Mouse (Mus musculus) 3134 (cell line): ENCODE data around the gene Mkrn2.

Experiments
- DNase-seq: peaks from one replicate; pipeline ENCODE4 v3.0.0-alpha.2; 2011; ENCODE audit warnings: low spot score; ENCODE audit not compliant: insufficient read length; ENCODE audit errors: extremely low read depth

Mkrn2 gene

GRCm38 (mm10) chr6:115601715-115602523, at the start of gene Mkrn2:
Gene Mkrn2, plus strand, starts transcription at chr6:115601902.
- peak; percentile 87 for DNase-seq

GRCm38 (mm10) chr6:115555485-115555884, 46.2 kb upstream of the Mkrn2 start:
- no peak for DNase-seq

- DNase-seq, result no peak
These were observed 43.5 kb upstream of the Mkrn2 start for GRCm38 (mm10) chr6:115558176-115558575.

DNA sequence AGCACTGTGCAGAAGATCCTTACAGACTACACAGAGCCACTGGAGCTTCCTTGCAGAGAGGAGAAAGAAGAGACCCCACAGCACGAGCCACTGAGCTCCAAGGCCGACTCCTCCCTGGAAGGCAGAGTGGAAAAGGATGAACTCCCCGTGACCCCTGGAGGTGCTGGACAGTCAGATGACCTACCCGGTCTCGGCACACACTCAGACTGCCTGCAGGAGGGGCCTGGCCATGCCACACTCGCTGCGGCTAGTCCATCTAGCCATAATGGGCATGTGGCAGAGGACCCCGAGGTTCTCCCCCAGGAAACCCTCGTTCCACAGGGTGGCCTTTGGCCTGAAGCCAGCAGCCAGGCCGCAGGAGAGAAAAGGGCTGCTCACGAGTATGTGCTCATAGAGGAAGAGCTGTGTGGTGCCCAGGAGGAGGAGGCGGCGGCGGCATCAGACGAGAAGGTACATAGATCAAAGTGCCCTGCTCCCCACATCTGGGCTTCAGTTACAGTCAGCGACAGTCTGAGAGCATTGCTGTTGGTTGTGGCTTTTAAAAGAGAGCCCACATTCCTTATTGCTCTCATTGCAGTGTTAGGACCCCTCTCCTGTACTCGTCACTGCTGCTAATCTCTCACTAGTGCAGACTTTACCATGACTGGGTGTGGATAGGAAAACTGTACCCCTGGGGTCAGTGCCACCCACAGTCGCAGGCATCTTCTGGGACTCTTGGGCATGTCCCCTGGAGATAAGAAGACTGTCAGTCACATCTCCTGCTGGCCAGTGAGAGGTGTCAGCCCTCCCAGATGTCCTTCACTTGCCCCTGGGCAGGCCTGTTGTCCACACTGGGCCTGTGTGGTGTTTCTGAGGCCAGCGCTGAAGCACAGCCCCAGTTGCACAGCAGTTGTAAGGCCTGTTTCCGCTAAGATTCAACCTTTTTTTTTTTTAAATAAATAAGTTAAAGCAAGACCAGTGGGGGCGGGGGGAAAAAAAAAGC, 41.8 kb upstream of the Mkrn2 start:
- no peak for DNase-seq

DNA sequence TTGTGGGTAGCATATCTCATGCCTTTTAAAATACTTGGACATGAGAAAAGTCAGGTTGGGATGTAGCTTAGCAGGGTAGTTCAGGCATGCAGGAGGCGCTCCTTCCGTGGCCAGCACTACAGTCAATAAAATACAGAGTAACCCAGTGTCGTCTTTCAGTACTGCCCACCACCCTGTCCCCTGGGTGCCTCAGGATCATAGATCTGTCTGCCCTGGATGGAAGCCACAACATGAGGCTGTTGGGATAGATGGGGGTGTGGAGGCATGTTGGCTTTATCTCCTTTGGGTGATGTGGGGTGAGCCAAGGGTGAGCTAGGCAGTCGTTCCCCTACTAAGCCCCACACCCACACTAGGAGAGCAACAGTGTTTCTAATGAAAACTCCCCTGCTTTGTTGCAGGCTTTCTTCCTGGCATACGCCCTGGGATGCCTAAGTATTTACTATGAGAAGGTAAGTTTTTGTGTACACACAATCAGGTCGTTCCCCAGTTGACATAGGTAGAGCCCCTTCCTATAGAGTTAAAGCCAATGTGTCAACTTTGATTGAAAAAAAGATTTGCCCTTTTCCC, 36.1 kb upstream of the Mkrn2 start:
- no peak for DNase-seq

DNA sequence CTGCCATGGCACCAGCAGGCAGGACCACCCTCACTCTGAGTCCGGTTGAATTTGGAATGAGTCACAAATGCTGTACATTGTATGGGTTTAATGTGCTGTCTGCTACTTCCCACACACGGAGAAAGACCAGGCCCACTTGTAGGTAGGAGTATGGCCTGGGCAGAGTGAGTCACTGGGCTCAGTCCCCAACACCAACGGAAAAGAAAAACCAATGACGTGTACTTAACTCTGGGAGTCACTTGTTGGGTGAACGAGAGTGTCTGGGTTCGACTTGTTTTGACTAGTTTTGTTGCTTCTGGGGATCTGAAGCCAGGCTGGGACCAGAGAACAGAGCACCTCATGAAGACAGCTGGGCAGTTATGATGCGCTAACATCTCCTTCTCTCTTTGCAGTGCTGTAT, 27.5 kb upstream of the Mkrn2 start:
- DNase-seq, result no peak

DNA sequence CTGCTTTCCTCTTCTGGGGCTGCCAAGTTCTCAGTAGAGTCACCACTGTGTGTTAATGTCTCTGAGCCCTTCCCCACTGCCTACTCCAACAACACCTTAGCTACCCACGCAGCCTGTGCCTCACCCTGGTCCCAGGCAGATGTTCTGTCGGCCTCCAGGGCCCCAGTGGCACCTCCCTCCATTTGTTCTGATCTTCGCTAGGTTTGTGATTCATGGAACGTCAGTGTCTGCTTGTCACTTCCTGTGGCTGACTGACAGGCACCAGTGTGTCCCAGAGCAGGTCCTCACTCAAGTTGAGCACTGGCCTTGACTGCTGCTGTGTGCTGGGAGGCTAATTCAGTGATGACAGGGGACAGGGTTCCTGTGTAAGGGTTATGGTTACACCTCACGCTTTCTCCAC, 24.3 kb upstream of the Mkrn2 start:
- no peak for DNase-seq

GRCm38 (mm10) chr6:115577941-115578340, 23.8 kb upstream of the Mkrn2 start:
- no peak for DNase-seq

- DNase-seq, result no peak
These were observed 20.9 kb upstream of the Mkrn2 start for GRCm38 (mm10) chr6:115580810-115581209.

GRCm38 (mm10) chr6:115582328-115583115, 19.2 kb upstream of the Mkrn2 start:
- DNase-seq, result no peak

DNA sequence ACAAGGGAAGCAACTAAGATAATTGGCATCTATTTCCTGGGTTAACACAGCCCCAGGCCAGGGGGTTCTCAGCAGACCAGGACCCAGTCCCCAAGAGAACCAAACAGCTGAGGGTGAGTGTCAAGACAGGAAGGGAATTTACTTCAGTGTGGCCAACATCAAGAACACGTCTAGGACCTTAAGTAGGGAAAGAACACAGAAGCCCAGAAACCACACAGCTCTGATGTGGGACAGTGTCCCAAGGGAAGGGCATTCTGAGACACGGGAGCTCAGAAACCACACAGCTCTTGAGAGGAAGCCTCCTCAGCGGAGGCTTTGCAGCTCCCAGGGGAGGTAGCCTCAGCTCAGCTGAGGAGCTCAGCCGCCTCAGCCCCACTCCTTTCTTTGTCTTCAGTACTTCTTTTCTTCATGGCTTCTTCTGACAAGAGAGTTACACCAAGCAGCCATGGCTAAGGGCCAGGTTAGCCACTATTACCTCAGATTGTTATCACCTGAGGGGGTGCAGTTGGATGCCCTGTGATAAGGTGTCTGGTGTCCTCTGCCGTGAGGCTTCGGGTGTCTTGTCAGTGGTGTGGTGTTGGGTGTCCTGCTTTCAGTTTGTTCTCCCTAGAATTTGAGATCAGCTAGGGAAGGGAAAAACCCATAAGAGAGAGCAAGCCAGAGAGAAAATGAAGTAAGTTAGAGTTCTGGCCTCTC, 18.1 kb upstream of the Mkrn2 start:
- DNase-seq, result peak; percentile 64

GRCm38 (mm10) chr6:115584176-115584575, 17.5 kb upstream of the Mkrn2 start:
- DNase-seq, result no peak

GRCm38 (mm10) chr6:115586321-115586720, 15.4 kb upstream of the Mkrn2 start:
- no peak for DNase-seq

DNA sequence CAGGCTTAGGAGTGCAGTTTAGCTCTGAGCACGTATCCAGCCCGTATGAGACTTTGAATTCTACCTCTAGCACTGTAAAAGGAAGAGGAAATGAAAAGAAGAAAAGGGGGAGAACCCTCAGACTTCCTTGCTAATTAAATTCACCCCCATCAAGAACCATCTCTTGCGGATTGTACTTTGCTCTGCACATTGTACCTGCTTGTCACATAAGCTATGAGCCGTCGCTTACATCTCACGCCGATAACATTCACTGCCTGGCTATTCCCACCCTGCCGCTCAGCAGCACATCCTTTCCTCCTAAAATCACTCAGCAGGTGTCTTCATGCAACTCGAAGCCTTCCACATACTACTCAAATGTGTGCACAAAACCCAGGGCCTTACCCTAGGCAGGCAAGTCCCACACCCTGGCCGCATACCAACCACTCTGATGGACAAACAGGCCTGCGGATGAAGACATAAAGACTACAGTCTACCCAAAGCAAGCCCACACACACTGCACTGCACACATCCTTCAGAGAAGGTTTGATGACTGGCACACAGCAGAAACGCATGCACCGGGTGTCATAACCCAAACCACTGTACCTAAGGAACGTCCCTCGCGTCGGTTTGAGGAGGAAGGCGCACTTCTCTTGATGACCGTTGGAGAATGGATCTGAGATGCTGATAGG, 9.9 kb upstream of the Mkrn2 start:
- no peak for DNase-seq

DNA sequence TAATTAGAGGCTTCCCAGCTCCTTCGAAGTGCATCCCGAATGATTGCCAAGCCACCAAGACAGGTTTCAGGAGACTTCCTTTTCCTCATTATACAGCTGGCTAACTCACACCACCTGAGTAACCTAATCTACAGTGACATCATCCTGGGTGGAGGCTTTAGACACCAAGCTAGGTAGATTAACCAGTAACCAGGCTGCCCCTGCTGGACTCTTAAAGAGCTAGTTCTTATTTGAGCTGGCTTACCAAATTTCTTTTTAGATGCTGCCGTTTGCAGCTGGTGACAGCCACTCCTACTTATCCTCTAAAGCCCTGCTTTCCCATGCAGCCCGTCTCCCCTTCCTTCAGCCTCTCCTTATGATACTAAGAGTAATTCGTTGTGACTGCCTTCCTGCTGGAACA, 9.2 kb upstream of the Mkrn2 start, which contains the start of gene Mkrn2os:
Gene Mkrn2os, minus strand, starts transcription at position 119 of the 400 bp plus-strand sequence.
- no peak for DNase-seq

DNA sequence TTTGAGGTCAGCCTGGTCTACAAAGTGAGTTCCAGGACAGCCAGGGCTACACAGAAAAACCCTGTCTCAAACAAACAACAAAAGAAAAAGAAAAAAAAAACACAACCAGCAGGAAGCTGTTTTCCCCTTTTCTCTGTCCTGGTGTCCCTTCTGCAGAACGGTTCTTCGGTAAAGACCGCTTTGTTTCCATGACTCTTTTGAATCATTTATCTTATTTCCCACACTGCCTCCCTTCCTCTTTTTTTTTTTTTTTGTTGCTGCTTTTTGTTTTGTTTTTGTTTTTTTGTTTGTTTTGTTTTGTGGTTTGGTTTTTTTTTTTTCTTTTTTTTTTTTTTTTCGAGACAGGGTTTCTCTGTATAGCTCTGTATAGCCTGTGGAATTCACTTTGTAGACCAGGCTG, 8.4 kb upstream of the Mkrn2 start:
- DNase-seq, result no peak

GRCm38 (mm10) chr6:115594463-115594862, 7.2 kb upstream of the Mkrn2 start:
- DNase-seq, result no peak

DNA sequence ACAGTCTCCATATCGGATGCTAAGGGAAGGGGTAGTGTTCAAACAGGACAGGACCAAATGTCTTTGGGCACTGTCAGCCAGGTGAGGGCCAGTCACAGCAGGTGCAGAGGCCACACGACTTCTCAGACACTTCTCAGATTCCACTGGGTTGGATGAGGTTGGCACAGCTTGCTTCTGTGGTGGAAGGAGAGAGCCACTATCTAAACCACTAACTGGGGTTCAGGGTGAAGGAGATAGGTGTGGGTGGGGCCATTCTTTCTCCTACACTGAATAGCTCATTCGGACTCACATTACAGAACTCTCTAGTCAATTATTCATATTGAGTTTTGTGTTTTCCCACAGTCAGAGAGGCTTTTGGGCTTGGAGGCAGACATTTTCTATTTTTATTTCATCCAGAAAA, 6.0 kb upstream of the Mkrn2 start:
- DNase-seq, result no peak

- no peak for DNase-seq
These were observed 384 bp upstream of the Mkrn2 start for GRCm38 (mm10) chr6:115601322-115601714.
